Mouse (Mus musculus) lung, adult 2 months (tissue): Measurements from ENCODE around the gene Selenon.

Experiments used
- CTCF ChIP-seq: fragments of 200-500 bp; IDR thresholded peaks from 2 replicates; pipeline ENCODE4 v1.5.1; 2011; ENCODE audit warnings: mild to moderate bottlenecking, low read length, control low read depth; ENCODE audit not compliant: insufficient read depth
- POLR2A ChIP-seq: fragments of 200-500 bp; IDR thresholded peaks from 2 replicates; pipeline ENCODE4 v1.6.1; 2011; ENCODE audit warnings: low read depth, mild to moderate bottlenecking, control low read depth, low read length, borderline replicate concordance; ENCODE audit errors: extremely low read depth

GRCm38 (mm10) chr4:134588287-134588686 lies 36.3 kb upstream of the Selenon start:
- TF ChIP-seq CTCF (no peak), POLR2A (no peak)
